ENCODE assay signal across 9 mouse cellular contexts in the genomic region with DNA sequence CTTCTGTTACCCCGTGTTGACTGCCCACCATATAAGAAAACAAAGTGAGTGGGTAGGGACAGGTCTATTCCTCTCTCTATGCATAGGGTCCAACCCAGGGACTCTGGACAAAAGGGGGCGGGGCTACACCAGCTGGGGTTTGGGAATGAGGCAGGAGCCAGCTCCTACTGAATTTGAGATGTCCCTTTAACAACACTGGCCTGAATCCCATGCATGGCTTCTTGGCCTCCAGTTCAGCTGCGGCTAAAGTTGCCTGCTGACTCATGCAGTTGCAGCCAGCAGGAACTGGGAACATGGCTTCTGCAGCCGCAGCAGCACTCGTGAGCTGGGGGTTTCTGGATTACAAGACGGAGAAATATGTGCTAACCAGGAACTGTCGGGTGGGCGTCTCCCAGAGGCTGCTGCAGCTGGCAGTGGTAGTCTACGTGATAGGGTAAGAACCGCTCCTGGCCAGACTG. TPM values are rescaled to one million over a fixed set of nuclear protein-coding genes. Genes with fewer than 3 reads are reported as not detected.
A peak's percentile ranks its signal among the peaks of the same experiment; 100 is the strongest.
DNase-seq lines count a peak whose midpoint lies in the region; ATAC-seq and TF ChIP-seq lines count a peak whose summit lies in the region.
"Had no signal": no experiment of that assay in that cellular context is flagged by ENCODE, and none has a peak within 500 bp of the region (broad histone marks: within the 10 kb centered on the region; RNA-seq: fewer than 3 reads in every experiment).

Gene P2rx6, plus strand, starts transcription at position 135 of the 458 bp plus-strand sequence.

- H3K4me3 ChIP-seq in G1E (ENCODE audit: low read depth, low read length): peak within 1 kb of the TSS; percentile 24; the same call in 1 of the 2 replicates
- peak within 1 kb of the TSS; percentile 59 for H3K4me3 ChIP-seq in brown adipose tissue, adult 24 weeks (ENCODE audit: insufficient read depth, low read depth, low read length)
- H3K4me3 ChIP-seq in intestine, embryonic 14.5 days (ENCODE audit: low read depth, low read length): peak within 1 kb of the TSS; percentile 27
- H3K4me3 ChIP-seq in lung, adult 2 months (replicated peaks; ENCODE audit: extremely low read depth, low read depth, low read length): peak within 1 kb of the TSS; percentile 39
- peak within 1 kb of the TSS; percentile 22 for H3K4me3 ChIP-seq in neural tube, embryonic 15.5 days (replicated peaks)
- H3K4me3 ChIP-seq in thymus, adult 2 months (ENCODE audit: control insufficient read depth, insufficient read depth, low read length): no peak within 1 kb of the TSS
- H3K4me3 ChIP-seq: erythroblast, embryonic 14.5 days had no signal

- peaks cover 41% of the 10 kb centered on the region for H3K4me1 ChIP-seq in G1E (ENCODE audit: insufficient read depth, low read depth, low read length)
- H3K4me1 ChIP-seq in brown adipose tissue, adult 24 weeks (ENCODE audit: control insufficient read depth, insufficient read depth, insufficient read length, low read length): no peaks in the 10 kb centered on the region
- peaks cover 32% of the 10 kb centered on the region for H3K4me1 ChIP-seq in intestine, embryonic 14.5 days (replicated peaks; ENCODE audit: control insufficient read depth, insufficient read depth, low read length)
- 0 out of 2 replicates have a peak, but pooled peaks cover 2% of the 10 kb centered on the region for H3K4me1 ChIP-seq in lung, adult 2 months (ENCODE audit: control insufficient read depth, insufficient read depth, low read length)
- H3K4me1 ChIP-seq in neural tube, embryonic 15.5 days: peaks cover 29% of the 10 kb centered on the region
- peaks cover 4% of the 10 kb centered on the region for H3K4me1 ChIP-seq in thymus, adult 2 months (replicated peaks; ENCODE audit: control insufficient read depth, insufficient read depth, low read length)

- peaks cover 77% of the 10 kb centered on the region for H3K27me3 ChIP-seq in G1E (ENCODE audit: insufficient read depth, low read length)
- H3K27me3 ChIP-seq in intestine, embryonic 14.5 days (replicated peaks; ENCODE audit: control insufficient read depth, insufficient read depth, low read length): no peaks in the 10 kb centered on the region
- peaks cover 31% of the 10 kb centered on the region; the same call in 1 of the 2 replicates for H3K27me3 ChIP-seq in neural tube, embryonic 15.5 days (replicated peaks)
- peaks cover 7% of the 10 kb centered on the region; the same call in 1 of the 2 replicates for H3K27me3 ChIP-seq in thymus, adult 2 months (ENCODE audit: control insufficient read depth, insufficient read depth, low read length)

- intact Hi-C loops in gastrocnemius, postnatal 36 days (cut with DNase I): no loop called here

- no peak within 1 kb of the TSS for H3K27ac ChIP-seq in brown adipose tissue, adult 24 weeks (replicated peaks; ENCODE audit: low read depth, low read length)
- peak within 1 kb of the TSS; percentile 82 for H3K27ac ChIP-seq in intestine, embryonic 14.5 days (ENCODE audit: low read depth)
- peak within 1 kb of the TSS; percentile 57 for H3K27ac ChIP-seq in neural tube, embryonic 15.5 days (replicated peaks)
- H3K27ac ChIP-seq in thymus, adult 2 months (ENCODE audit: control insufficient read depth, insufficient read depth, low read length): no peak within 1 kb of the TSS

- no peak for ATAC-seq in G1E (ENCODE audit: extremely low read depth, insufficient number of reproducible peaks, low FRiP score, poor library complexity, severe bottlenecking)
- ATAC-seq in intestine, embryonic 14.5 days (replicated peaks; ENCODE audit: low FRiP score, low TSS enrichment, low read depth): peak; percentile 58
- peak; percentile 55 for ATAC-seq in neural tube, embryonic 15.5 days (ENCODE audit: low FRiP score)

- no peak for TF ChIP-seq POLR2A in lung, adult 2 months (IDR thresholded peaks at IDR 0.05; ENCODE audit: borderline replicate concordance, extremely low read depth, low read depth, low read length)
- no peak for TF ChIP-seq POLR2A in thymus, adult 2 months (IDR thresholded peaks at IDR 0.05; ENCODE audit: control insufficient read depth, extremely low read depth, insufficient read depth, low read length, poor library complexity)

- H3K36me3 ChIP-seq in G1E (replicated peaks): no peaks in the 10 kb centered on the region
- no peaks in the 10 kb centered on the region for H3K36me3 ChIP-seq in intestine, embryonic 14.5 days (ENCODE audit: control insufficient read depth, insufficient read depth, low read length)
- no peaks in the 10 kb centered on the region for H3K36me3 ChIP-seq in neural tube, embryonic 15.5 days
- H3K36me3 ChIP-seq in thymus, adult 2 months (ENCODE audit: control insufficient read depth, insufficient read depth, low read length): no peaks in the 10 kb centered on the region

- peak within 1 kb of the TSS; percentile 29 for H3K9ac ChIP-seq in intestine, embryonic 14.5 days (ENCODE audit: low read length)
- no peak within 1 kb of the TSS for H3K9ac ChIP-seq in neural tube, embryonic 15.5 days (replicated peaks)

- 3% methylated on average over 10 of the region's 10 CpGs for WGBS in intestine, embryonic 14.5 days
- 4% methylated on average over 10 of the region's 10 CpGs for WGBS in lung, adult 2 months
- 2% methylated on average over 10 of the region's 10 CpGs for WGBS in neural tube, embryonic 15.5 days
- 4% methylated on average over 10 of the region's 10 CpGs for WGBS in thymus, adult 2 months

- TF ChIP-seq CTCF in G1E (IDR thresholded peaks at IDR 0.05; ENCODE audit: low read depth, low read length): no peak
- TF ChIP-seq CTCF in lung, adult 2 months (IDR thresholded peaks at IDR 0.05; ENCODE audit: insufficient read depth, low read length): no peak
- no peak for TF ChIP-seq CTCF in thymus, adult 2 months (IDR thresholded peaks at IDR 0.05; ENCODE audit: borderline replicate concordance, control insufficient read depth, extremely low read depth, insufficient read depth, low read length, poor library complexity)

- H3K4me2 ChIP-seq in intestine, embryonic 14.5 days (ENCODE audit: low read length): peak within 1 kb of the TSS; percentile 57
- H3K4me2 ChIP-seq in neural tube, embryonic 15.5 days: peak within 1 kb of the TSS; percentile 49

- H3K9me3 ChIP-seq in G1E (replicated peaks): no peaks in the 10 kb centered on the region
- no peaks in the 10 kb centered on the region for H3K9me3 ChIP-seq in intestine, embryonic 14.5 days (ENCODE audit: control insufficient read depth, low read length)
- H3K9me3 ChIP-seq in neural tube, embryonic 15.5 days (replicated peaks): no peaks in the 10 kb centered on the region

- no peak for DNase-seq in G1E (ENCODE audit: low spot score)
- peak; percentile 57 to 65 for DNase-seq in gastrocnemius, postnatal 36 days
- peak; percentile 81 for DNase-seq in intestine, embryonic 14.5 days (ENCODE audit: low spot score)
- no peak for DNase-seq in lung, adult 2 months
- DNase-seq in thymus, adult 2 months: no peak
- no peak for DNase-seq in thymus, postnatal 14 days

RNA-seq across cellular contexts. Expression of gene P2rx6, which starts in this region (rescaled TPM):
- total RNA-seq in G1E (2014; fragmentation: Nextera tagmentation) (not detected in 2 replicates), G1E (2017) (0.11 and 0.12 TPM in 2 replicates)
- polyA plus RNA-seq in G1E (2012): not detected in 2 replicates
- polyA plus RNA-seq in brown adipose tissue, adult 24 weeks (2012; ENCODE audit: insufficient read depth, insufficient read length, missing spikeins): 4.6 and 7.6 TPM in 2 replicates
- total RNA-seq in gastrocnemius, postnatal 36 days (2021): 1 to 10 TPM; 8.0 to 9.3 TPM
- 0.60 and 0.79 TPM in 2 replicates for polyA plus RNA-seq in intestine, embryonic 14.5 days (2014; fragmentation: Nextera tagmentation; extraction: Ambion mirVana)
- 10.7 and 12.7 TPM in 2 replicates for polyA plus RNA-seq in lung, adult 2 months (2012; rRNA removed)
- 2.6 and 2.8 TPM in 2 replicates for polyA plus RNA-seq in neural tube, embryonic 15.5 days (2015; fragmentation: Nextera tagmentation; extraction: Ambion mirVana)
- 1.6 and 1.8 TPM in 2 replicates for polyA plus RNA-seq in thymus, adult 2 months (2012; rRNA removed)
- polyA plus RNA-seq: erythroblast, embryonic 14.5 days had no signal

Comparison
In these comparisons a context has a peak if more than half of its experiments do, and no peak if none do; other contexts are left out.
1. RNA of gene P2rx6 (total RNA-seq): 8.0 to 9.3 TPM in gastrocnemius, postnatal 36 days; 0.11 to 0.12 TPM in G1E; every median in the first group is over 4 times any median in the second.
2. Peak in DNase-seq, ATAC-seq, H3K4me3 ChIP-seq, H3K27ac ChIP-seq, H3K9ac ChIP-seq and H3K4me2 ChIP-seq in intestine, embryonic 14.5 days; RNA of the gene not detected or under 1 TPM.
3. DNase-seq: peak in gastrocnemius, postnatal 36 days (2 of 2); none in G1E (single experiment), lung, adult 2 months (single experiment), thymus, adult 2 months (single experiment) and thymus, postnatal 14 days (single experiment).